Mouse (Mus musculus) kidney, embryonic 14.5 days (tissue): ENCODE results near the gene Palmd. TPM values are rescaled to one million over a fixed set of nuclear protein-coding genes. Genes with fewer than 3 reads are reported as not detected.

ENCODE experiments used
- ATAC-seq: fragments of 200-750 bp; cut with Nextera tagmentation; 2 replicates; pipeline ENCODE4 v1.8.0; 2017; ENCODE audit warnings: moderate number of reproducible peaks, mild to moderate bottlenecking, moderate TSS enrichment, moderate library complexity; ENCODE audit not compliant: low FRiP score, low TSS enrichment
- H3K27ac ChIP-seq: fragments of 300-500 bp; sonication (generic); 2 replicates; pipeline ENCODE4 v1.5.1; 2014; ENCODE audit warnings: low read depth, mild to moderate bottlenecking, low read length, moderate library complexity, mixed read lengths
- H3K27me3 ChIP-seq: fragments of 300-500 bp; sonication (generic); 2 replicates; pipeline ENCODE4 v1.6.1; 2014; ENCODE audit warnings: mild to moderate bottlenecking, low read length; ENCODE audit not compliant: control insufficient read depth, insufficient read depth
- H3K36me3 ChIP-seq: fragments of 300-500 bp; sonication (generic); 2 replicates; pipeline ENCODE4 v1.6.1; 2014; ENCODE audit warnings: low read length, mixed read lengths; ENCODE audit not compliant: control insufficient read depth, insufficient read depth
- H3K4me1 ChIP-seq: fragments of 300-500 bp; sonication (generic); 2 replicates; pipeline ENCODE4 v1.6.1; 2014; ENCODE audit warnings: low read length, mixed read lengths; ENCODE audit not compliant: control insufficient read depth, insufficient read depth
- H3K4me2 ChIP-seq: fragments of 300-500 bp; sonication (generic); replicated peaks from 2 replicates; pipeline ENCODE4 v1.6.1; 2014; ENCODE audit warnings: low read depth, mild to moderate bottlenecking, low read length
- H3K4me3 ChIP-seq: fragments of 300-500 bp; sonication (generic); 2 replicates; pipeline ENCODE4 v1.5.1; 2014; ENCODE audit warnings: mild to moderate bottlenecking, low read length
- H3K9ac ChIP-seq: fragments of 300-500 bp; sonication (generic); 2 replicates; pipeline ENCODE4 v1.6.1; 2014; ENCODE audit warnings: low read depth, mild to moderate bottlenecking, low read length, moderate library complexity
- H3K9me3 ChIP-seq: fragments of 300-500 bp; sonication (generic); 2 replicates; pipeline ENCODE4 v1.6.1; 2016; ENCODE audit warnings: low read length; ENCODE audit not compliant: control insufficient read depth
- WGBS: fragments of 180-500 bp; shearing (Covaris S2); extraction: QIAGEN DNeasy Blood & Tissue Kit; methylation state at CpG from one replicate; pipeline ENCODE4 v1.1.7; 2014; 5-methylcytosine and 5-hydroxymethylcytosine counted together
- polyA plus RNA-seq: library from polyadenylated mRNA; unstranded; fragments of >200 nt; fragmentation: Nextera tagmentation; extraction: Ambion mirVana; gene quantifications from 2 replicates; pipeline ENCODE4 v1.2.1, GENCODE M21; 2014

The Palmd gene
- polyA plus RNA-seq, 1 experiment from 2014 or later = 1.7 TPM

GRCm38 (mm10) chr3:116986451-116986850 is 17.7 kb upstream of the Palmd start:
- Histone ChIP-seq H3K36me3 (no peaks in the 10 kb centered on the region), H3K4me1 (no peaks in the 10 kb centered on the region), H3K9ac (no peak overlapping the region), H3K4me3 (no peak overlapping the region), H3K4me2 (no peak overlapping the region), H3K27ac (no peak overlapping the region), H3K9me3 (no peaks in the 10 kb centered on the region), H3K27me3 (no peaks in the 10 kb centered on the region)
- 45% methylated on average over 2 of the region's 2 CpGs for WGBS
- ATAC-seq = no peak

GRCm38 (mm10) chr3:116985741-116986140 is 17.0 kb upstream of the Palmd start:
- no peak overlapping the region for H3K4me3 ChIP-seq
- H3K27ac ChIP-seq = no peak overlapping the region
- H3K36me3 ChIP-seq = no peaks in the 10 kb centered on the region
- H3K9me3 ChIP-seq = no peaks in the 10 kb centered on the region
- no peak overlapping the region for H3K4me2 ChIP-seq
- H3K4me1 ChIP-seq = no peaks in the 10 kb centered on the region
- H3K9ac ChIP-seq = no peak overlapping the region
- no peak for ATAC-seq
- no peaks in the 10 kb centered on the region for H3K27me3 ChIP-seq
- 67% methylated on average over 1 of the region's 1 CpGs for WGBS

GRCm38 (mm10) chr3:116985042-116985455 is 16.3 kb upstream of the Palmd start:
- Histone ChIP-seq H3K4me2 (no peak overlapping the region), H3K9ac (no peak overlapping the region), H3K27me3 (no peaks in the 10 kb centered on the region), H3K36me3 (no peaks in the 10 kb centered on the region), H3K9me3 (no peaks in the 10 kb centered on the region), H3K4me1 (no peaks in the 10 kb centered on the region), H3K4me3 (no peak overlapping the region), H3K27ac (no peak overlapping the region)
- no peak for ATAC-seq
- WGBS = 55% methylated on average over 1 of the region's 1 CpGs

- H3K4me3 ChIP-seq = no peak overlapping the region
- no peak for ATAC-seq
- 78% methylated on average over 9 of the region's 9 CpGs for WGBS
- H3K27me3 ChIP-seq = no peaks in the 10 kb centered on the region
- H3K9me3 ChIP-seq = peaks cover 4% of the 10 kb centered on the region
- H3K36me3 ChIP-seq = no peaks in the 10 kb centered on the region
- H3K27ac ChIP-seq = no peak overlapping the region
- no peaks in the 10 kb centered on the region for H3K4me1 ChIP-seq
- no peak overlapping the region for H3K9ac ChIP-seq
- no peak overlapping the region for H3K4me2 ChIP-seq
Observed at GRCm38 (mm10) chr3:116981811-116982575, 13.2 kb upstream of the Palmd start.

GRCm38 (mm10) chr3:116969786-116970185 is 999 bp upstream of the Palmd start:
- no peaks in the 10 kb centered on the region for H3K9me3 ChIP-seq
- H3K4me2 ChIP-seq = no peak overlapping the region
- no peak overlapping the region for H3K27ac ChIP-seq
- 0 out of 2 replicates have a peak, but pooled peaks cover 6% of the 10 kb centered on the region for H3K4me1 ChIP-seq
- H3K9ac ChIP-seq = no peak overlapping the region
- H3K27me3 ChIP-seq = no peaks in the 10 kb centered on the region
- H3K36me3 ChIP-seq = no peaks in the 10 kb centered on the region
- WGBS = 52% methylated on average over 5 of the region's 5 CpGs
- H3K4me3 ChIP-seq = no peak overlapping the region
- no peak for ATAC-seq

GRCm38 (mm10) chr3:116969003-116969402 is 216 bp upstream of the Palmd start:
- H3K4me3 ChIP-seq = peak overlapping the region; percentile 36
- no peak overlapping the region for H3K27ac ChIP-seq
- no peak for ATAC-seq
- WGBS = 22% methylated on average over 5 of the region's 5 CpGs
- H3K4me1 ChIP-seq = 0 out of 2 replicates have a peak, but pooled peaks cover 6% of the 10 kb centered on the region
- H3K9ac ChIP-seq = no peak overlapping the region
- H3K4me2 ChIP-seq = peak overlapping the region; percentile 61
- H3K36me3 ChIP-seq = no peaks in the 10 kb centered on the region
- no peaks in the 10 kb centered on the region for H3K27me3 ChIP-seq
- no peaks in the 10 kb centered on the region for H3K9me3 ChIP-seq

GRCm38 (mm10) chr3:116967967-116968366 is 820 bp downstream of the Palmd start, which contains the start of gene 4930455H04Rik:
Gene 4930455H04Rik (plus strand): TSS chr3:116968267.
- Histone ChIP-seq H3K27me3 (no peaks in the 10 kb centered on the region), H3K36me3 (no peaks in the 10 kb centered on the region), H3K4me1 (0 out of 2 replicates have a peak, but pooled peaks cover 6% of the 10 kb centered on the region), H3K4me2 (peak within 1 kb of the TSS; percentile 61), H3K9ac (peak within 1 kb of the TSS; percentile 40; the same call in 1 of the 2 replicates), H3K9me3 (no peaks in the 10 kb centered on the region), H3K4me3 (peak within 1 kb of the TSS; percentile 36), H3K27ac (no peak within 1 kb of the TSS)
- no peak for ATAC-seq
- 66% methylated on average over 4 of the region's 4 CpGs for WGBS

GRCm38 (mm10) chr3:116967436-116967835 is 1.4 kb downstream of the Palmd start:
- Histone ChIP-seq H3K9me3 (no peaks in the 10 kb centered on the region), H3K4me2 (no peak overlapping the region), H3K9ac (no peak overlapping the region), H3K27ac (no peak overlapping the region), H3K4me3 (no peak overlapping the region), H3K36me3 (no peaks in the 10 kb centered on the region), H3K27me3 (no peaks in the 10 kb centered on the region), H3K4me1 (0 out of 2 replicates have a peak, but pooled peaks cover 6% of the 10 kb centered on the region)
- 82% methylated on average over 6 of the region's 6 CpGs for WGBS
- no peak for ATAC-seq

- no peak overlapping the region for H3K4me2 ChIP-seq
- no peak overlapping the region for H3K4me3 ChIP-seq
- H3K9ac ChIP-seq = no peak overlapping the region
- H3K9me3 ChIP-seq = no peaks in the 10 kb centered on the region
- no peaks in the 10 kb centered on the region for H3K27me3 ChIP-seq
- 0 out of 2 replicates have a peak, but pooled peaks cover 6% of the 10 kb centered on the region for H3K4me1 ChIP-seq
- no peak overlapping the region for H3K27ac ChIP-seq
- H3K36me3 ChIP-seq = no peaks in the 10 kb centered on the region
- WGBS = 46% methylated on average over 6 of the region's 6 CpGs
- no peak for ATAC-seq
Observed at GRCm38 (mm10) chr3:116966800-116967199, 2.0 kb downstream of the Palmd start.
